Mouse (Mus musculus): Measurements from ENCODE around the gene Rspo3. TPM values are rescaled to one million over a fixed set of nuclear protein-coding genes. Genes with fewer than 3 reads are reported as not detected.

Rspo3 gene
- total and polyA plus RNA-seq, 3 experiments: not detected

- H3K79me2 ChIP-seq (replicated peaks; ENCODE audit: control insufficient read depth, extremely low read depth, insufficient read depth, poor library complexity, severe bottlenecking): no peaks in the 10 kb centered on the region
- no peak for DNase-seq (ENCODE audit: extremely low read depth)
- dilution Hi-C loops (cut with MboI; ENCODE audit: extremely low pct_ligation_motif_present, extremely low pct_unique_long_range_greater_than_20kb, low sequenced_read_pairs): no loop called here
- no peak overlapping the region for H3K27ac ChIP-seq (ENCODE audit: insufficient read depth, low read depth)
- no peak overlapping the region for H3K4me2 ChIP-seq (ENCODE audit: insufficient read depth, low read depth, poor library complexity, severe bottlenecking)
- H3K9ac ChIP-seq (ENCODE audit: insufficient read depth, low read depth): no peak overlapping the region
- no peak overlapping the region for H3K4me3 ChIP-seq (replicated peaks in 1 of 3; ENCODE audit: low read depth in 2 of 3, low read length in 2 of 3, poor library complexity in 1 of 3)
- in situ Hi-C loops (cut with MboI; ENCODE audit: low pct_ligation_motif_present, low pct_unique_long_range_greater_than_20kb, low sequenced_read_pairs): no loop called here
- TF ChIP-seq PAX5 (IDR thresholded peaks at IDR 0.05; ENCODE audit: low read length) (no peak), ZMIZ1 (IDR thresholded peaks at IDR 0.05; ENCODE audit: low read depth, low read length) (no peak), GABPA (IDR thresholded peaks at IDR 0.05; ENCODE audit: insufficient replicate concordance, low read depth, low read length) (no peak), POLR2AphosphoS2 (IDR thresholded peaks at IDR 0.05; ENCODE audit: low read depth, low read length) (no peak), EP300 (IDR thresholded peaks at IDR 0.05; ENCODE audit: low read length) (no peak), NRF1 (IDR thresholded peaks at IDR 0.05; ENCODE audit: low read depth, low read length) (no peak), MAZ (IDR thresholded peaks at IDR 0.05; ENCODE audit: low read depth, low read length) (no peak), MAX (IDR thresholded peaks at IDR 0.05; ENCODE audit: low read length) (no peak), SIN3A (IDR thresholded peaks at IDR 0.05; ENCODE audit: low read length) (no peak), USF2 (conservative IDR thresholded peaks at IDR 0.05; ENCODE audit: low read depth, low read length) (no peak), MEF2A (IDR thresholded peaks at IDR 0.05; ENCODE audit: borderline replicate concordance, low read depth, low read length) (no peak), ELF1 (IDR thresholded peaks at IDR 0.05; ENCODE audit: low read depth, low read length) (no peak), CTCF (conservative IDR thresholded peaks at IDR 0.05 in 1 of 2, IDR thresholded peaks at IDR 0.05 in 1 of 2; ENCODE audit: low read depth in 2 of 2, low read length in 2 of 2) (no peak)
- H3K27me3 ChIP-seq (replicated peaks): no peaks in the 10 kb centered on the region
- no peaks in the 10 kb centered on the region for H3K36me3 ChIP-seq (replicated peaks in 1 of 2; ENCODE audit: control insufficient read depth in 1 of 2, insufficient read depth in 1 of 2, low read length in 1 of 2)
- H3K4me1 ChIP-seq (ENCODE audit: control insufficient read depth in 1 of 2, insufficient read depth in 2 of 2): peaks cover 0 to 4% of the 10 kb centered on the region in 2 experiments; a peak in 2 of 4 replicates
- no peaks in the 10 kb centered on the region for H3K9me3 ChIP-seq (replicated peaks; ENCODE audit: low read length)
Observed at GRCm38 (mm10) chr10:29581476-29581875, 45.8 kb upstream of the Rspo3 start.

- Histone ChIP-seq H3K9me3 (replicated peaks; ENCODE audit: low read length) (no peaks in the 10 kb centered on the region), H3K79me2 (replicated peaks; ENCODE audit: control insufficient read depth, extremely low read depth, insufficient read depth, poor library complexity, severe bottlenecking) (no peaks in the 10 kb centered on the region), H3K4me1 (ENCODE audit: control insufficient read depth in 1 of 2, insufficient read depth in 2 of 2) (no peaks in the 10 kb centered on the region), H3K27ac (ENCODE audit: insufficient read depth, low read depth) (no peak overlapping the region), H3K9ac (ENCODE audit: insufficient read depth, low read depth) (no peak overlapping the region), H3K4me3 (replicated peaks in 1 of 3; ENCODE audit: low read depth in 2 of 3, low read length in 2 of 3, poor library complexity in 1 of 3) (no peak overlapping the region), H3K27me3 (replicated peaks) (no peaks in the 10 kb centered on the region), H3K4me2 (ENCODE audit: insufficient read depth, low read depth, poor library complexity, severe bottlenecking) (no peak overlapping the region), H3K36me3 (replicated peaks in 1 of 2; ENCODE audit: control insufficient read depth in 1 of 2, insufficient read depth in 1 of 2, low read length in 1 of 2) (no peaks in the 10 kb centered on the region)
- in situ Hi-C loops (cut with MboI; ENCODE audit: low pct_ligation_motif_present, low pct_unique_long_range_greater_than_20kb, low sequenced_read_pairs) (no loop called here), dilution Hi-C loops (cut with MboI; ENCODE audit: extremely low pct_ligation_motif_present, extremely low pct_unique_long_range_greater_than_20kb, low sequenced_read_pairs) (no loop called here)
- TF ChIP-seq ZNF384 (IDR thresholded peaks at IDR 0.05; ENCODE audit: low read depth, low read length): 0 out of 2 replicates have a peak, but pooled peaks have one; percentile 20
- no peak for TF ChIP-seq MAZ (IDR thresholded peaks at IDR 0.05; ENCODE audit: low read depth, low read length)
- no peak for TF ChIP-seq TCF12 (IDR thresholded peaks at IDR 0.05; ENCODE audit: low read depth, low read length)
- TF ChIP-seq E2F4 (IDR thresholded peaks at IDR 0.05; ENCODE audit: insufficient replicate concordance, low read depth, low read length): no peak
- peak; percentile 13 for TF ChIP-seq RAD21 (IDR thresholded peaks at IDR 0.05; ENCODE audit: low read depth, low read length)
- TF ChIP-seq ZC3H11A (IDR thresholded peaks at IDR 0.05; ENCODE audit: low read depth, low read length): no peak
- no peak for DNase-seq (ENCODE audit: extremely low read depth)
Observed at GRCm38 (mm10) chr10:29555983-29556382, 20.3 kb upstream of the Rspo3 start.
